Mouse (Mus musculus) intestine, embryonic 14.5 days (tissue): ENCODE results near the gene Vps8. TPM values are rescaled to one million over a fixed set of nuclear protein-coding genes. Genes with fewer than 3 reads are reported as not detected.

Source experiments
- ATAC-seq: fragments of 200-750 bp; cut with Nextera tagmentation; replicated peaks from 2 replicates; pipeline ENCODE4 v1.8.0; 2017; ENCODE audit warnings: low read depth, moderate number of reproducible peaks, moderate TSS enrichment, moderate library complexity; ENCODE audit not compliant: low FRiP score, low TSS enrichment
- DNase-seq: peaks from one replicate; pipeline ENCODE4 v3.0.0-alpha.2; 2018; ENCODE audit warnings: low spot score
- H3K27ac ChIP-seq: fragments of 300-500 bp; sonication (generic); 2 replicates; pipeline ENCODE4 v1.5.1; 2014; ENCODE audit warnings: low read depth, mild to moderate bottlenecking, control low read depth
- H3K27me3 ChIP-seq: fragments of 300-500 bp; sonication (generic); replicated peaks from 2 replicates; pipeline ENCODE4 v1.6.1; 2014; ENCODE audit warnings: low read length, control low read depth; ENCODE audit not compliant: control insufficient read depth, insufficient read depth
- H3K36me3 ChIP-seq: fragments of 300-500 bp; sonication (generic); 2 replicates; pipeline ENCODE4 v1.6.1; 2014; ENCODE audit warnings: low read length, control low read depth; ENCODE audit not compliant: control insufficient read depth, insufficient read depth
- H3K4me1 ChIP-seq: fragments of 300-500 bp; sonication (generic); replicated peaks from 2 replicates; pipeline ENCODE4 v1.6.1; 2014; ENCODE audit warnings: low read length, control low read depth, mixed read lengths; ENCODE audit not compliant: control insufficient read depth, insufficient read depth
- H3K4me2 ChIP-seq: fragments of 300-500 bp; sonication (generic); 2 replicates; pipeline ENCODE4 v1.6.1; 2014; ENCODE audit warnings: low read length
- H3K4me3 ChIP-seq: fragments of 300-500 bp; sonication (generic); 2 replicates; pipeline ENCODE4 v1.5.1; 2014; ENCODE audit warnings: low read depth, low read length, control low read depth, mixed read lengths
- H3K9ac ChIP-seq: fragments of 300-500 bp; sonication (generic); 2 replicates; pipeline ENCODE4 v1.6.1; 2014; ENCODE audit warnings: mild to moderate bottlenecking, low read length
- H3K9me3 ChIP-seq: fragments of 300-500 bp; sonication (generic); 2 replicates; pipeline ENCODE4 v1.6.1; 2016; ENCODE audit warnings: low read length, control low read depth; ENCODE audit not compliant: control insufficient read depth
- WGBS: fragments of 180-500 bp; shearing (Covaris S2); extraction: QIAGEN DNeasy Blood & Tissue Kit; methylation state at CpG from one replicate; pipeline ENCODE4 v1.1.7; 2014; 5-methylcytosine and 5-hydroxymethylcytosine counted together
- polyA plus RNA-seq: library from polyadenylated mRNA; unstranded; fragments of >200 nt; fragmentation: Nextera tagmentation; extraction: Ambion mirVana; gene quantifications from 2 replicates; pipeline ENCODE4 v1.2.1, GENCODE M21; 2014

Gene Vps8
- polyA plus RNA-seq, 1 experiment from 2014 or later = 14.4 TPM

GRCm38 (mm10) chr16:21620630-21621029, 197.7 kb downstream of the Vps8 start:
- Histone ChIP-seq H3K4me1 (peaks cover 7% of the 10 kb centered on the region), H3K4me2 (no peak overlapping the region), H3K9ac (no peak overlapping the region), H3K27me3 (no peaks in the 10 kb centered on the region), H3K36me3 (no peaks in the 10 kb centered on the region), H3K9me3 (no peaks in the 10 kb centered on the region), H3K4me3 (no peak overlapping the region), H3K27ac (no peak overlapping the region)
- WGBS = 84% methylated on average over 2 of the region's 2 CpGs
- ATAC-seq (no peak), DNase-seq (no peak)

GRCm38 (mm10) chr16:21625784-21626634, 203.1 kb downstream of the Vps8 start:
- ATAC-seq (no peak), DNase-seq (no peak)
- 77% methylated on average over 6 of the region's 6 CpGs for WGBS
- Histone ChIP-seq H3K27me3 (no peaks in the 10 kb centered on the region), H3K4me1 (no peaks in the 10 kb centered on the region), H3K9me3 (no peaks in the 10 kb centered on the region), H3K4me2 (no peak overlapping the region), H3K9ac (no peak overlapping the region), H3K4me3 (no peak overlapping the region), H3K36me3 (no peaks in the 10 kb centered on the region), H3K27ac (no peak overlapping the region)

GRCm38 (mm10) chr16:21627248-21627647, 204.3 kb downstream of the Vps8 start:
- H3K4me2 ChIP-seq = no peak overlapping the region
- WGBS = 74% methylated on average over 6 of the region's 6 CpGs
- ATAC-seq (no peak), DNase-seq (no peak)
- H3K4me3 ChIP-seq = no peak overlapping the region
- H3K27ac ChIP-seq = no peak overlapping the region
- no peaks in the 10 kb centered on the region for H3K36me3 ChIP-seq
- H3K9ac ChIP-seq = no peak overlapping the region
- no peaks in the 10 kb centered on the region for H3K9me3 ChIP-seq
- H3K4me1 ChIP-seq = no peaks in the 10 kb centered on the region
- H3K27me3 ChIP-seq = no peaks in the 10 kb centered on the region

GRCm38 (mm10) chr16:21628061-21628591, 205.2 kb downstream of the Vps8 start:
- Histone ChIP-seq H3K27ac (no peak overlapping the region), H3K9ac (no peak overlapping the region), H3K9me3 (no peaks in the 10 kb centered on the region), H3K36me3 (no peaks in the 10 kb centered on the region), H3K4me1 (no peaks in the 10 kb centered on the region), H3K4me2 (no peak overlapping the region), H3K4me3 (no peak overlapping the region), H3K27me3 (no peaks in the 10 kb centered on the region)
- ATAC-seq (0 out of 2 replicates have a peak, but pooled peaks have one; percentile 32), DNase-seq (no peak)
- 41% methylated on average over 13 of the region's 13 CpGs for whole genome bisulfite sequencing

GRCm38 (mm10) chr16:21630614-21631013, 207.7 kb downstream of the Vps8 start:
- Histone ChIP-seq H3K9me3 (no peaks in the 10 kb centered on the region), H3K27ac (no peak overlapping the region), H3K4me1 (no peaks in the 10 kb centered on the region), H3K4me3 (no peak overlapping the region), H3K36me3 (no peaks in the 10 kb centered on the region), H3K27me3 (no peaks in the 10 kb centered on the region), H3K4me2 (no peak overlapping the region), H3K9ac (no peak overlapping the region)
- 78% methylated on average over 4 of the region's 4 CpGs for WGBS
- ATAC-seq (no peak), DNase-seq (no peak)

GRCm38 (mm10) chr16:21631815-21632222, 208.9 kb downstream of the Vps8 start:
- H3K36me3 ChIP-seq = no peaks in the 10 kb centered on the region
- H3K27me3 ChIP-seq = no peaks in the 10 kb centered on the region
- no peak overlapping the region for H3K9ac ChIP-seq
- DNase-seq (no peak), ATAC-seq (no peak)
- H3K4me2 ChIP-seq = no peak overlapping the region
- 66% methylated on average over 4 of the region's 4 CpGs for WGBS
- H3K9me3 ChIP-seq = no peaks in the 10 kb centered on the region
- H3K27ac ChIP-seq = no peak overlapping the region
- H3K4me3 ChIP-seq = no peak overlapping the region
- no peaks in the 10 kb centered on the region for H3K4me1 ChIP-seq

GRCm38 (mm10) chr16:21634460-21634859, 211.5 kb downstream of the Vps8 start:
- DNase-seq (no peak), ATAC-seq (no peak)
- Histone ChIP-seq H3K4me3 (no peak overlapping the region), H3K27ac (no peak overlapping the region), H3K4me1 (0 out of 2 replicates have a peak, but pooled peaks cover 2% of the 10 kb centered on the region), H3K4me2 (no peak overlapping the region), H3K36me3 (no peaks in the 10 kb centered on the region), H3K9ac (no peak overlapping the region), H3K9me3 (no peaks in the 10 kb centered on the region), H3K27me3 (no peaks in the 10 kb centered on the region)

- Histone ChIP-seq H3K36me3 (no peaks in the 10 kb centered on the region), H3K27ac (no peak overlapping the region), H3K4me2 (no peak overlapping the region), H3K9me3 (no peaks in the 10 kb centered on the region), H3K27me3 (no peaks in the 10 kb centered on the region), H3K4me1 (0 out of 2 replicates have a peak, but pooled peaks cover 2% of the 10 kb centered on the region), H3K4me3 (no peak overlapping the region), H3K9ac (no peak overlapping the region)
- WGBS = 80% methylated on average over 5 of the region's 5 CpGs
- DNase-seq = no peak
- no peak for ATAC-seq
These were observed 213.4 kb downstream of the Vps8 start for GRCm38 (mm10) chr16:21636156-21636853.
